Mouse (Mus musculus) gastrocnemius, postnatal 10 days (tissue): ENCODE measurements around the gene Olfr514. TPM values are rescaled to one million over a fixed set of nuclear protein-coding genes. Genes with fewer than 3 reads are reported as not detected.
"Not testable (repeated sequence)": the region's sequence is repeated elsewhere in the genome, so short reads cannot be mapped to it uniquely, and the experiment has no call there.

ENCODE experiments used
- DNase-seq: peaks from one replicate; pipeline ENCODE4 v3.0.0; 2021; ENCODE audit warnings: mixed read lengths
- long read RNA-seq, 2 experiments: library from polyadenylated mRNA; stranded (forward); transcript quantifications; one replicate each; pipeline ENCODE4 v2.0.0; 2021
- total RNA-seq, 2 experiments: library from RNA; stranded (reverse); gene quantifications; 2 replicates each; pipeline ENCODE4 v1.2.3; 2021

Gene Olfr514
- not detected for total RNA-seq
- long read RNA-seq, experiment 1 = 0 reads
- long read RNA-seq, experiment 2 = 0 reads

DNA sequence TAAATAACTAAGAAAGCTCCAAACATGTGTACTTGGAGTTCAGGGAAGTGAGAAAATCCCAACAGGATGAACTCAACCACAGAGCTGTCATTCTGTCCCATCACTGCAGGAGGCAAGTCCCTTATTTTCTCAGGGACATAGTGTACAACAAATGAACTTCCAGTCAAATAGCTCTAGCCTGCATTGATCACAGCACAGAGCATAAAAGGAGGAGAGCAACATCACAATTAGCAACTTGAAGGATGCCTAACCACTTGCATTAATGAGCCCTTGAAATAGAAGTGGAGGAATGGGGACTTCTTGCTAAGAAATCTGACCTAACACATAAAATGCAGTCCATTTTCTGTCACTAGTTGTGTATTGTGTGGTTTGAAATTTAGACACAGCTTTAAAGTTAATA is at the start of gene Olfr514:
Gene Olfr514, minus strand, starts transcription at position 101 of the 400 bp plus-strand sequence.
- no peak for DNase-seq

DNA sequence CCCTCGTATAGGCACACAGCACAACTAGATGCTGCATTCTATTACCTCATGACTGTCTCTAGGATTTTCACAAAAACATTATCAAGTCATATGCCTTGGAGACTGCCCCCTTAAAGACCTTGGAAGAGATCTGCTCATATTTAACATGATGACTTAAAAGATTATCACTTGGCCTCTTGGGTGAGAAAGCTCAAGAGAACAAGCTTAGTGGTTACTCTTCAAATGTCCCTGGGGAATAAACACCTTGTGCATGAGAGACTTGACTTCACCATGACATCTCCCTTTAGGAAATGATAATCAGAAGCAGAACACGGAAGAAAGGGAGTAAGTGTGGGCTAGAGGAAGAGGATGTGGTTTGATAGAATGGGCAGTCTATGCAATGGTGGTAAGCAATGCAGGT is 46.5 kb upstream of the Olfr514 start, which contains the start of gene Olfr517:
Gene Olfr517, minus strand, starts transcription at position 101 of the 400 bp plus-strand sequence.
- DNase-seq = no peak

DNA sequence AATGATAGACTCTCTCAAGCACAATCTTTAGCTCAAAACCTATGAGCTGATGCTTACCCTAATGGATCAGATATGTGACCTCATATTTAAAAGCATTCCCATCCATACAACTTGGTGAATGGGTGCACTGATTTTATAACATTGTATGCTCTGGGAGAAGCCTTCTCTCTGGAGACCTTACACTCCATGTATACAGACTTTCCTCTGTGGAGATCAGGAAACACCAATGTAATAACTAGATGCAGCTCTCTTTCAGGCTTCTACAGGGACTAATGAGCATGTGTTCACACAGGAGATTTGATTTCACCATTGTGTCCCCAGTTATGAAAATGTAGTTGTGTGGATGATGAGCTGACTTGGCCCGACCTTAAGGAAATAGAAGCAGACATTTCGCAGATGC is 24.6 kb upstream of the Olfr514 start, which contains the start of gene Olfr516:
Gene Olfr516, minus strand, starts transcription at position 101 of the 400 bp plus-strand sequence.
- no peak for DNase-seq

DNA sequence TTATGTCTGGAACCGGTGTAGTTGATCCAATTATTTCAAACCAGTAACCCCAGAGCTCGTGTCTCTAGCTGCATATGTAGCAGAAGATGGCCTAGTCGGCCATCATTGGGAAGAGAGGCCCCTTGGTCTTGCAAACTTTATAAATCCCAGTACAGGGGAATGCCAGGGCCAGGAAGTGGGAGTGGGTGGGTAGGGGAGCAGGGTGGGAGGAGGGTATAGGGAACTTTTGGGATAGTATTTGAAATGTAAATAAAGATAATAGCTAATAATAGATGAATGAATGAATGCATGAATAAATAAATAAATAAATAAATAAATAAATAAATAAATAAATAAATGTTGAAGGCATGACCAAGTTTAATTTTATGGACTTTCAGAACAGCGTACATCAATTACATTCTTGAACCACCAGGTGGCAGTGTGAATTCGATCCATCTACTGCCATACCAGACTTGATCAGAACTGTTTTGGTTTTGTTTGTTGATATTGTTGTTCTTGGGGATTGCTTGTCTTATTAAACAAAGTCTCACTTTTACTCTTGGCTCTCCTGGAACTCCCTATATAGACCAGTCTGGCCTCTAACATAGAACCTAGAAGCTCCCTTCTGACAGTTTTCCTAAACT is 11.1 kb downstream of the Olfr514 start:
- DNase-seq = not testable (repeated sequence)

DNA sequence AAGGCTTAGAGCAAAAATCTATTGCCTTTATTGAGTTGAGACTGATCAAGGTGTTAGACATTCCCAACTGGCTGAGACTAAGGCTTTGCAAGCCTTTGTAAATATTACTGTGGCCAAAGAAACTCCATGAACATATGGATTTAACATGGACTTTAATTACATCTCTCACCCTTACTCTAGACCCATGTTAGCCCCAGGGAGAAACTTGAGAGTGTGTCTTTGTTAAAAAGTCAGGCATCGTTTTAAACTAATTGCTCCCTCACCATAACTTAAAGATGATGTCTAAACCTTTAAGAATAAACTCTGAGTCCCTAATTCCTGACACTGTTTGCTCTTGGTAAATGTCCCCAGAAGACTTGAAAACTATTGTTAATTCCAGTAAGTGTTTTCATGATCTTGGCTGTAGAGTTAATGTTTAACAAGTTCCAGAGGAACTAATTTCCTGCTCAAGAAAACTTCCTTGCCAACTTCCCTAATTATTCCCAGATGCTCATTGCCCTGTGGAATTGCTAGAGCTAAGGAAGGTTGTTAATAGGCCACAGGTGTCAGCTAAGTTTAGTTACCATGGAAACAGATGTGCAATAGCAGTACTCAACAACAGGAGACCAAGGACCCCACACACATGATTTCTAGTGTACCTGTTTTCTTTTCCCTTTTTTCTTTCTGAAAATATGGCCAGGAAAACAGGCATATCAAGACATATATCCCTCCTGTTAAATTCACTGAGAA is 28.4 kb downstream of the Olfr514 start:
- no peak for DNase-seq

Other genes starting within 250 kb of the Olfr514 start
- not detected for gene Olfr506, start 215.2 kb downstream of the Olfr514 start, total RNA-seq
- gene Olfr507, start 204.2 kb downstream of the Olfr514 start, total RNA-seq = not detected
- gene Olfr508, start 196.0 kb downstream of the Olfr514 start, total RNA-seq = not detected
- gene Olfr509, start 174.1 kb downstream of the Olfr514 start, total RNA-seq = not detected
- not detected for gene Olfr510, start 159.6 kb downstream of the Olfr514 start, total RNA-seq
- not detected for gene Olfr512, start 112.7 kb downstream of the Olfr514 start, total RNA-seq
- not detected for gene Olfr513, start 75.0 kb downstream of the Olfr514 start, total RNA-seq
- gene Olfr516, start 24.5 kb upstream of the Olfr514 start, total RNA-seq = not detected
- gene Olfr517, start 46.4 kb upstream of the Olfr514 start, total RNA-seq = not detected
- gene Olfr518, start 59.0 kb upstream of the Olfr514 start, total RNA-seq = not detected
- not detected for gene Olfr519, start 68.4 kb upstream of the Olfr514 start, total RNA-seq
- under 1 TPM; 0.68 to 0.79 TPM for gene Nlrp10, start 104.2 kb upstream of the Olfr514 start, total RNA-seq
- gene Eif3f, start 108.4 kb upstream of the Olfr514 start, total RNA-seq = 100 to 1,000 TPM; 121 to 122 TPM
- gene Tub, start 124.3 kb upstream of the Olfr514 start, total RNA-seq = 1 to 10 TPM; 1.9 to 3.0 TPM